ENCODE assay signal across 8 mouse cellular contexts in the genomic region with DNA sequence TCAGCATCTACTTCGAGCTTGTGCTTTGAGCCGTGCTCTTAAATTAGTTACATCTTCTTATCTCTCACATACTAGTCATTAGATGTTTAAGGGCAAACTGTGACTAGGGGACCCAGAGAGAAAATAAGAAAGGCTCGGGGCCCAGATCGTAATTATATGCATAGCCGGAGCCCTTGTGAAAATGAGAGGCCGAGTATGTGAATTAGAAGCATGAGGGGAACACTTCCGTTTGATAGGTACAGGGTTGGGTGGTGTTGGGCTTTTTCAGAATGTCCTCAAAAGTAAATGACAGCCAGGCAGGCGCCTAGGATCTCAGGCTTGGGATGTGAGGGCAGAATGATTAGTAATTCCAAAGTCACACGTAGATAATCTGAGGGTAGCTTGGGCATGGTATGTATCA. TPM values are rescaled to one million over a fixed set of nuclear protein-coding genes. Genes with fewer than 3 reads are reported as not detected.
DNase-seq lines count a peak whose midpoint lies in the region; ATAC-seq and TF ChIP-seq lines count a peak whose summit lies in the region.

No protein-coding gene starts in this region.

- H3K9ac ChIP-seq in hindbrain, embryonic 11.5 days (ENCODE audit: low read depth, low read length), result peak overlapping the region; percentile 60
- H3K9ac ChIP-seq in midbrain, embryonic 13.5 days (replicated peaks), result peak overlapping the region; percentile 89

- TF ChIP-seq POLR2A in kidney, adult 2 months (IDR thresholded peaks at IDR 0.05; ENCODE audit: low read depth, low read length), result no peak

- H3K9me3 ChIP-seq in hindbrain, embryonic 11.5 days (ENCODE audit: control insufficient read depth, low read length), result no peaks in the 10 kb centered on the region
- H3K9me3 ChIP-seq in midbrain, embryonic 13.5 days, result no peaks in the 10 kb centered on the region

- peak overlapping the region; percentile 92 for H3K4me3 ChIP-seq in kidney, adult 2 months (ENCODE audit: insufficient read depth, low read depth, low read length)
- peak overlapping the region; percentile 63 for H3K4me3 ChIP-seq in hindbrain, embryonic 11.5 days (ENCODE audit: low read depth, low read length)
- H3K4me3 ChIP-seq in midbrain, embryonic 13.5 days (replicated peaks), result peak overlapping the region; percentile 80

- no peak for DNase-seq in kidney, adult 2 months
- DNase-seq in kidney, adult 9 months, result no peak
- DNase-seq in MEL-GATA-1-ER (ENCODE audit: extremely low read depth, low read depth), result peak; percentile 6
- DNase-seq in hindbrain, embryonic 11.5 days (ENCODE audit: low spot score), result no peak
- no peak for DNase-seq in yolk sac, embryonic 10.5 days (ENCODE audit: low spot score)
- DNase-seq in cerebellum, adult 11-12 months, result no peak
- DNase-seq in adrenal gland, adult 8-10 months, result no peak

- H3K36me3 ChIP-seq in kidney, adult 2 months (ENCODE audit: control insufficient read depth, insufficient read depth, low read length), result peaks cover 2% of the 10 kb centered on the region
- peaks cover 5% of the 10 kb centered on the region; the same call in 1 of the 2 replicates for H3K36me3 ChIP-seq in hindbrain, embryonic 11.5 days (ENCODE audit: control insufficient read depth, insufficient read depth, low read length)
- H3K36me3 ChIP-seq in midbrain, embryonic 13.5 days, result peaks cover 40% of the 10 kb centered on the region

- 21% methylated on average over 9 of the region's 9 CpGs for WGBS in kidney, adult 2 months
- WGBS in hindbrain, embryonic 11.5 days, result 40% methylated on average over 9 of the region's 9 CpGs
- WGBS in midbrain, embryonic 13.5 days, result 34% methylated on average over 9 of the region's 9 CpGs

- no peak for TF ChIP-seq CTCF in kidney, adult 2 months (conservative IDR thresholded peaks at IDR 0.05; ENCODE audit: insufficient read depth, insufficient read length, low read depth, low read length)

- no peaks in the 10 kb centered on the region for H3K27me3 ChIP-seq in kidney, adult 2 months (replicated peaks; ENCODE audit: control insufficient read depth, insufficient read depth, low read length)
- no peaks in the 10 kb centered on the region for H3K27me3 ChIP-seq in hindbrain, embryonic 11.5 days (ENCODE audit: control insufficient read depth, insufficient read depth, low read length)
- no peaks in the 10 kb centered on the region for H3K27me3 ChIP-seq in midbrain, embryonic 13.5 days

- H3K4me1 ChIP-seq in kidney, adult 2 months (ENCODE audit: control insufficient read depth, insufficient read depth, low read length), result peaks cover 4% of the 10 kb centered on the region; the same call in 1 of the 2 replicates
- no peaks in the 10 kb centered on the region for H3K4me1 ChIP-seq in hindbrain, embryonic 11.5 days (replicated peaks; ENCODE audit: control insufficient read depth, insufficient read depth, low read length)
- peaks cover 11% of the 10 kb centered on the region for H3K4me1 ChIP-seq in midbrain, embryonic 13.5 days (replicated peaks)

- no peak for ATAC-seq in hindbrain, embryonic 11.5 days (ENCODE audit: low FRiP score)
- no peak for ATAC-seq in midbrain, embryonic 13.5 days

- H3K27ac ChIP-seq in kidney, adult 2 months (ENCODE audit: insufficient read depth, low read depth, low read length), result no peak overlapping the region
- H3K27ac ChIP-seq in hindbrain, embryonic 11.5 days (ENCODE audit: low read depth, low read length), result no peak overlapping the region
- H3K27ac ChIP-seq in midbrain, embryonic 13.5 days, result no peak overlapping the region

- peak overlapping the region; percentile 55 for H3K4me2 ChIP-seq in hindbrain, embryonic 11.5 days (replicated peaks; ENCODE audit: low read depth, low read length)
- peak overlapping the region; percentile 93 for H3K4me2 ChIP-seq in midbrain, embryonic 13.5 days (replicated peaks)

RNA-seq across cellular contexts. Expression of a gene that starts 0.9 kb away (rescaled TPM):
- polyA plus RNA-seq in kidney, adult 2 months (2012; rRNA removed), result 9.8 and 10.6 TPM in 2 replicates
- polyA plus RNA-seq in hindbrain, embryonic 11.5 days (2014; fragmentation: Nextera tagmentation; extraction: Ambion mirVana), result 37.0 and 39.9 TPM in 2 replicates
- 39.0 and 41.4 TPM in 2 replicates for polyA plus RNA-seq in midbrain, embryonic 13.5 days (2015; fragmentation: Nextera tagmentation; extraction: Ambion mirVana)
- total RNA-seq in adrenal gland, adult 8-10 months (2022), result 10 to 100 TPM; 25.0 to 30.3 (median 28.0) TPM

RNA-seq across cellular contexts. Expression of a gene that starts 51.6 kb away (rescaled TPM):
- polyA plus RNA-seq in kidney, adult 2 months (2012; rRNA removed), result 1.1 and 1.3 TPM in 2 replicates
- polyA plus RNA-seq in hindbrain, embryonic 11.5 days (2014; fragmentation: Nextera tagmentation; extraction: Ambion mirVana), result 4.6 and 5.7 TPM in 2 replicates
- 1.9 and 4.1 TPM in 2 replicates for polyA plus RNA-seq in midbrain, embryonic 13.5 days (2015; fragmentation: Nextera tagmentation; extraction: Ambion mirVana)
- 1 to 10 TPM in 3 of 4 experiments, under 1 TPM in 1; 0.80 to 1.9 (median 1.4) TPM for total RNA-seq in adrenal gland, adult 8-10 months (2022)
